Mouse (Mus musculus) embryo, embryonic 10 days (tissue): ENCODE measurements around the gene Tbc1d25.

Experiments used
- DNase-seq: peaks from one replicate; pipeline ENCODE4 v3.0.0-alpha.2; 2015; ENCODE audit warnings: low spot score

The Tbc1d25 gene

DNA sequence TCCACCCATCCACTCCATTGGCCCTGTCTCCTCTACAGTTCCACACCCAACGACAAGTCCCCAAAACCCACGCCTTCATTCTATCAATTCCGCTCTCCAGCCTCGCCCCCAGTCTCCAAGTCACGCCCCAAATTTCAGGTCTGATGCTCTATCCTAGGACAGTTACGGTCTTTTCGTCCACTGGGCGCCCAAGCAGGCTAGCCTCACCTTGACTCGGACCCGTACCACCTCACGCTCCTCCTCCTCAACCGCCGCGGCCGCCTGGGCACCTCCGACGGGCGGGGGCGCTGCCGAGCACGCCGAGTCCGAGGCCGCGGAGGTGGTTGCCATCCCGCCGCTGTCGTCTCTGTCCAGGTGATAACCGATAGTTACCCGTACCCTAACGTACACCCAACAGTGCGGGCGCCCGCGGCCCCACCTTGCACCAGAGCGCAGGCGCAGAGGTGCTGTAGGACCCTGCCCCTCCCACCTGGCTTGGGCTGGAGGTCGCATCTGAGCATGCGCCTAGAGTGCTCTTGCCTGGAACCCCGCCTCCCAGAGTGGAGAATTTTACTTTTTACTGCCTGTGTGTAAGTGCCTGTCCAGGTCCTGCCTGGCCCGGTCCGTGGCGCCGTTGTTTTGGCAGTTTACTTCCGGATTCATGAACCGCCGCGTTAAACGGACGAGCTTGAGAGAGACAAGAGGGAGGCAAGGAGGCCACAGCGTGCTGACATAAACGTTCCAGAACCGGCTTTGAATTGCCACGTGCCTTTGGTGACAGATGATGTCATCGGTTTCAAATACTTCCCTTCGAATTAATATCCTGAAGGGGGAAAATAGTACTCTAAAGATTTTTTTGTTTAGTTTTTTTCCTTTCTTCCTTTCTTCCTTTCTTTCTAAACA lies at the start of gene Tbc1d25:
Gene Tbc1d25 (minus strand): TSS at position 678 of the 882 bp plus-strand sequence.
- DNase-seq: peak; percentile 92

DNA sequence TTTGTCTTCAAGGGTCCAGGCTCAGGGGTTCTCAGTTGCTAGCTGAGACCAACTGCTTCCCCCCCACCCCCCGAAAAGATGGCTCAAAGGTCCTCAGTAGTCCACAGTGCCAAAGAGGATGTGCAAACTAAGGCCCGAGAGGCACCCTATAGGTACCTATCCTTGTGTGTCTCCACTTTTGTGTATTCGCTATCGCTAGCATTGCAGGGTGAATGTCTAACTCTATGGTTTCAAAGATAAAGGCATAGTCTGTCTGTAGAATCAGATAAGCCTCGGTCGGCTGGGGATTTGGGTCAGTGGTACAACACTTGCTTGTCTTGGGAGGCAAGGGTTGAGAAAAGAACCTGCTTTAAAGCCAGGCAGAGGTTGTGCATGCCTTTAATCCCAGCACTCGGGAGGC lies 47.5 kb upstream of the Tbc1d25 start:
- no peak for DNase-seq

DNA sequence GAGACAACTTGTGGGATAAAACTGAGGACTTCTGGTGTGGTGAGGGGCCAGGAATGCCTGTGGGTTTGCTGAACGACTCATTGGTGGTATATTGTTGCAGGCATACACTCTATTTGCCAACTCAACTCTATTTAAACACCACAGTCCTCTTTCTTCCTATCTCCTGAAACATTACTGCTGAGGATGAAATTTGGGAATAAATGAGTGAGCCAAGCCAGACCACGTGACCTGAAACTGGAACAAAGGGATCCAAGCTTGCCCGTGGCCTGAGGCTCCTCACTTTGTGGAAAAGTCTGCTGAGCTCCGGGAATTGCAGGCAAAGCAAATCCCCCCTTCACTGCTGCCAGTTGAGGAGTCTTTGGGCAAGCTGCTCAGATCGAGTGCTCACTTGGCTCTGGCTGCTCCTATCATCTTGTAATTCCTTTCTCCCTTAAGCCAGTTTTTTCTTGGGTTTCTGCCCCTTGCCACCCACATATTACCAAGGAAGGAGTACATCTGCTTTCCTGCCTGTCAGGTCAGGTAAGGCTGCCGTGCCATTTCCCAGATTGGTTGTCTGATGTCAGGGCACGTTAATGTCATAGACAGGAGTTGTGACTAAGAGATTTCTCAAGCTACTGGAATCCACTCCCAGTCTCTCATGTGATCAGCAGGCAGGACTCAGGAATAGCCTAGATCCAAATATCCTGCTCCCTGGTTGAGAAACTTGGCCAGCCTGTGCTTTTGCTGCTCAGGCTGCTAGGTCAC lies 46.9 kb upstream of the Tbc1d25 start:
- no peak for DNase-seq

GRCm38 (mm10) chrX:8222296-8222677 lies 46.3 kb upstream of the Tbc1d25 start:
- DNase-seq: no peak

GRCm38 (mm10) chrX:8219651-8220050 lies 43.7 kb upstream of the Tbc1d25 start:
- no peak for DNase-seq

DNA sequence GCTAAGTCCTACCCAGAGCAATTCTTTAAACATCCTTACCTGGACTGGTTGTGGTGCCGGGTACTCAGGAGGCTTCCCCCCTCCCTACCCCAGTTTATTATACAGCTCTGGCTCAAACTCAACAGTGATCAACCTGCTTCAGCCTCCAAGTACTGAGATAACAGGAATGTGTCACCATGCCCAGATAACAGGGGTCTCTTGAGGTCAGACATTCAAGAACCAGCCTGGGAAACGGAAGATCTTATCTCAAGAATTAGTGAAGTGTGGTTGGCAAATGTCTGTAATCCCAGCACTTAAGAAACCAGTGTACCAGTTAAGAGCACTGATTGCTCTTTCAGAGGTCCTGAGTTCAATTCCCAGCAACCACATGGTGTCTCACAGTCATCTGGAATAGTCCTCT lies 42.1 kb upstream of the Tbc1d25 start:
- DNase-seq: no peak

DNA sequence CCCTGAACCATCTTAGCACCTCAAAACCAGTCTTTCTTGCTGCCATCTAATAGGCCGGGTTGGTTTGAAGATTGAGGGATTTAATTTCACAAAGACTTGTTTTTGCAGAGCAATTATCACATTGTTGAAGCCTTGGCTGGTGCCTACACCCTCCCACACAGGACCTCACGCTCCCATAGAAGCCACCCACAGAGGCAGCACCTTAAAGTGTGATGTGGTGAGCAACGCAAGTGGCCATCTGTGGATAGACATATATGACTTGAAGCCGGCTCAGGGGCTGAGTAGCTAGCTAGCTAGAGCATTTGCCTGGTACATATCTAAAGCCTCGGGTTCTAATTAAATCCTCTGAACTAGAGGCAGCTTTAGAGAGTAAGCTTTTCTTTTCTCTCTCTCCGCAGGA lies 41.4 kb upstream of the Tbc1d25 start:
- no peak for DNase-seq

- DNase-seq: no peak
Measured at GRCm38 (mm10) chrX:8211490-8212207, 35.7 kb upstream of the Tbc1d25 start.

DNA sequence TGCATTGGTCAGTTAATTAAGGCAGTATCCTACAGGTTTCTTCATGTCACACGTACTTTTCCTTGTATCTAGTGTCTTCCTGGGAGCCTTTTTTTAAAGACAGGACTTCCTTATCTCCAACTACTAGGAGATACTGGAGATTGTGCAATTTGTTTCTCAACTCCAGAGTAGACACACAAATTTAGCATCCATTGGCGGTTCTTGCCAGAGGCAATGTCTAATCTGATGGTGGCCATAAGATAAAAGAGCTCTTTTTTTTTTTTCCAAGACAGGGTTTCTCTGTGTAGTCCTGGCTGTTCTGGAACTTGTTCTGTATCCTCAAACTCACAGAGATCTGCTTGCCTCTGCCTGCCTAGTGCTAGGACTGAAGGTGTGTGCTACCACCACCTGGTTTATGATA lies 33.7 kb upstream of the Tbc1d25 start:
- DNase-seq: no peak

DNA sequence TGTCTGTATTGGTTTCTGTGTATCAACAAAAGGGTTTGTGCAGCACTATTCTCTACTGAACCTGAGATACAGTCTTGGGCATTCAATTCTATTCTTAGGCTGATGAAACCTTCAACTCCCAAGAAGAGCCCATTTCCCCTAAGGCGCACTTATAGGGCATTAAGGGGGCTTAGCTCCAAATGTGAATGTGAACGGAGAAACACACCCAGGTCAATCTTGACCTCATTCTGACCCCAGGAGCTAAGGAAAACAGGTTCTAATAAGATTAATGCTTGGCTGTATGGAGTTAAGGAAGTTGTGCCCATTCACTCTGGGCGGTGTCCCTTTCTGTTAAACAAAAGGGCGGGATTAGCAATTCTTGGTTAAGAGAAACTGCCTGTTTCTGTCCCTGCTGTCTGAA lies 31.2 kb upstream of the Tbc1d25 start:
- no peak for DNase-seq

DNA sequence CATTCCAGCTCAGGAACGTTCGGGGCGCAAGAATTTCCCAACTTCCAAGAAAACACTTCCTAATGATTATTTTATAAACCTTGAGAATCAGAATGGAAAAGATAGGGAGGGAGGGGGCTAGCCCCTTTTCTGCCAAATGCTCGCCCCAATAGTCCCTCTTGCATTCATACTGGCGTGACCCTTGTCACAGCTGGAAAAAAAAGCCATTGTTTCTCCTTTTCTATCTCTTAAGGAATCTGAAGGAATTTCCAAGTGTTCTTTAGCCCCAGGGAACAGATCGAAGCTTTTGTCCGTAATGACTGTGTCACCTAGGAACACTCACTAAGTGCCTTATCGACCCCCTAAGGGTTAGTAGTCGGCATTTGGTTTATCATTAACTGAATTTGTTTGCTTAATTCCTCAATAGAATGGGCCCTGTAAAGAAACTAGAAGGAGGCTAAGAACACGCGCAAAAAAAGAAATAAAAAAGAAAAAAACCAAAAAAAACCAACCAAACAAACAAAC lies 30.8 kb upstream of the Tbc1d25 start:
- no peak for DNase-seq

DNA sequence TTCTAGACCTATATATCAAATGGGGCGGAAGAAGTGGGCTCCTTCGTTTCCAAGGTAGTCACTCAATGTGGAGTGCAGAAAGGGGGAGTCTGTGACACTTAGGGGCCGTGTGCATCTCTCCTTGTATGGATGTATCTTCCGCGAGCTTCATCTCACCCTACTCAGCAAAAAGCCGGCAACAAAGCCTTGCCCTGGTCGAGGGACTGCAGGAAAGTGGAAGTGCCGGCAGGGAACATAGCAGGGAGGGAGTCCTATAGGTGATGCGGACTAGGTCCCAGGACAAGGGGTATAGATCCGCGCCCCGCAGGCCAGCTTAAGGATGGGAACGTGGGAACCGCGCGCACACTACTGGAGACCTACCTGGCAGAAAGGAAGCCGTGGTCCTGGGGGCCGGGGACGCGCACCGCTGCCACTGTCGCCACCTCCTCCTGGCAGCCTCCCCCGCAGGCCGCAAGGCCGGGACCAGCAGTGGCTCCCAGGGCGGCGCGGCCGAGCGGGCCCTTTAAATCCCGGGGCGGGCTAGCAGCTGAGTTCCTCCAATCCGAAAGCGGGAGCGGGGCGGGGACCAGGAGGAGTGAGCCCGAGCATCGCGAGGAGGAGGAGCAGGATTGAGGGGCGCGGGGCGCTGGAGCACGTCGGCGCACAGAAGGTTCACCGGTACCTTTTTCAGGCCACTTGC lies 30.2 kb upstream of the Tbc1d25 start, which contains the start of gene Porcn:
Gene Porcn (minus strand): TSS at position 511 of the 679 bp plus-strand sequence.
- peak; percentile 88 for DNase-seq

GRCm38 (mm10) chrX:8205551-8205950 lies 29.6 kb upstream of the Tbc1d25 start:
- no peak for DNase-seq

GRCm38 (mm10) chrX:8205088-8205487 lies 29.1 kb upstream of the Tbc1d25 start:
- DNase-seq: no peak

- no peak for DNase-seq
Measured at GRCm38 (mm10) chrX:8204076-8204475, 28.1 kb upstream of the Tbc1d25 start.

- no peak for DNase-seq
Measured at GRCm38 (mm10) chrX:8203105-8203504, 27.1 kb upstream of the Tbc1d25 start.

GRCm38 (mm10) chrX:8193419-8193723 lies 17.4 kb upstream of the Tbc1d25 start, which contains the start of gene Ebp:
Gene Ebp, minus strand, starts transcription at chrX:8193512.
- no peak for DNase-seq

- DNase-seq: peak; percentile 88
Measured at GRCm38 (mm10) chrX:8192640-8193418, 16.8 kb upstream of the Tbc1d25 start.

DNA sequence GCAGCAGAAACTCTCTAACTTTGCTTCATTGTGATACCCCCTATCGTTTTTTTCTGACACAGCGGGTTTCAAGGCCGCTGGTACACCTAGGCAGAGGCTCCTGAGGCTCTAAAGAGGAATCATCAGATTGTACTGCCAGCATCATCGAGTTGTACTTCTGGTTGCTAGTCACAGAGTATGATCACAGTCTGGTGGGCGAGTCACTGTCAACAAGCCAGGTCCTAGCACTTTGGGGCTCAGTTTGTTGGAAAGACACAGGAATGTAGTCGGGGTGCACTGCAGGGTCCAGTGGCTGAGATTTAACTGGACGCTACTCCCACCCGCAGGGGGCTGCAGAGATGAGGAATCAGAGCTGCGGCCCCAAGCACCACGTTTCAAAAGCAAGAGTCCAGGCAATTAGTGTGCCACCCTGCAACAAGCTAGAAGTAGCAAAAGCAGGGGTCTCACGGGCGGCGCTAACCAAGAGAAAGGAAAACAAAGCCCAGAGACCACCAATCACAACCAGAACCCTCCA lies 16.2 kb upstream of the Tbc1d25 start:
- DNase-seq: no peak

- DNase-seq: no peak
Measured at GRCm38 (mm10) chrX:8182871-8183540, 7.0 kb upstream of the Tbc1d25 start.
